Mouse (Mus musculus) urinary bladder, postnatal 36 days (tissue): ENCODE measurements around the gene Tspan15.

Source experiments
- DNase-seq, 2 experiments: peaks; one replicate each; pipeline ENCODE4 v3.0.0; 2022; ENCODE audit warnings: low spot score in 2 of 2, mixed read lengths in 1 of 2

Gene Tspan15

DNA sequence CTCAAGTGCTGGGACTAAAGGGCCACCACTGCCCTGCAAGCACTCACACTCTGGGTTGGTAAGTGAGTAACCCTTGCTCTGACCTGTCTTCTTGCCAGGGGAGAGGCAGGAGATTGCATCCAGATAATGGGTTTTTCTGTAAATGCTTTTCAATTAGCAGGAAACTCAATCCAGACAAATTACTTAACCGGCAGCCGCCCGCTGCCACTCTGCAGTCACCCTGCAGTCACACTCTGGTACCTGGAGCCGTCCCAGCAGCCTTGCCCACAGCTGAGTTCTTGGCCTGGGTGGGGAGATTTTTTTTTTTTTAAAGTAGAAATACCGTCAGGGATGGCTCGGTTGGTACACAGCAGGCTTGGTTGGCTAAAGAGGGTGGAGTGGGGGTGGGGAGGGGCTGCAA lies 2.9 kb downstream of the Tspan15 start:
- no peak for DNase-seq

DNA sequence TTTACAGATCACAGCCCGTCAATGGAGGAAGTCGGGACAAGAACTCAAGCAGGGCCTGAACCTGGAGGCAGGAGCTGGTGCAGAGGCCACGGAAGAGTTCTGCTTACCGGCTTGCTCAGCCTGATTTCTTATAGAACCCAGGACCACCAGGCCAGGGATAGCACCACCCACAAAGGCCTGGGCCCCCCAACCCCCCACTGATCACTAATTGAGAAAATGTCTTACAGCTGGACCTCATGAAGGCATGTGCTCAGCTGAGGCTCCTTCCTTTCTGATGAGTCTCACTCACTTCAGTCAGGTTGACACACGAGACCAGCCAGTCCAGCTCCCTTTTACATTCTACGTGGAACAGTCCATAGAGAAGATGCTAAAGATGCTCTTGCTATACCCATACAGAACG lies 5.2 kb downstream of the Tspan15 start:
- DNase-seq = no peak

DNA sequence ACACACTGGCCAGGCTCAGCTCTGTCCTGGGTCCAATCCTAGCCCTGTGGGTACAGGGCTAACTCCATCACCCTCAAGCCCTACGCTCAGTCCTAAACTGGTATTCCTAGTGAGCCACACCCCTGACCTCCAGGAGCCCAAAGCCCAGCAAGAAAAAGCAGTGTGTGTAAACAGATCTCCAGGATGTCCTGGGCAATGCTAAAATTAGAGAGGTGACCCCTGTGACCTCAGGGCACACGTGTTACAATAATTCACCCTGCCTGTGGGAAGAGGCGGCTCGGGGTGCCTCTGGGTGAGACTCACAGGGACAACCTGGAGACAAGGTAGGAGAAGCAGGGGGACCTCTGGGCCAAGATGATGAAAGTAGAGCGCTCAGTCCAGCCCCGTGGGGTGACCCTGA lies 6.8 kb downstream of the Tspan15 start:
- no peak for DNase-seq

DNA sequence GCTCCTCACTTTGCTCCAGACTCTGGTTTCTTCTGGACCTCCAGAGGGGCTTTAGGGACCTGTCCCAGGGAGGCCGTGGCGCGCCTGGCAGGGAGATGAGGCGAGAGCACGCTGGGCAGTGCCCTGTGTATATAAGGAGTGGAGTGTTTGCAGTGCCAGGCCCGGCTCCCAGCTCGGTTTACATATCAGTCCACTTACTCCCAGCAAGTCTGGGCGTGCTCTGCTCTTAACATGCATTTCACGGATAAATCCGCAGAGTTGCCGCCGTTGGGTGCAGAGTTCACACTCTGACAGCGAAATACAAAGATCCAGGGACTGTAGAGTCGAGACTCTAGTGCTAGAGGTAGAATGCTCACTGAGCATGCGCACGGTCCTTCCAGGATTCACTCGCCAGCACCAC lies 8.3 kb downstream of the Tspan15 start:
- DNase-seq = peak; percentile 59 to 67

GRCm38 (mm10) chr10:62221647-62222046 lies 9.4 kb downstream of the Tspan15 start:
- peak in 1 of 2 experiments; percentile 36 for DNase-seq

DNA sequence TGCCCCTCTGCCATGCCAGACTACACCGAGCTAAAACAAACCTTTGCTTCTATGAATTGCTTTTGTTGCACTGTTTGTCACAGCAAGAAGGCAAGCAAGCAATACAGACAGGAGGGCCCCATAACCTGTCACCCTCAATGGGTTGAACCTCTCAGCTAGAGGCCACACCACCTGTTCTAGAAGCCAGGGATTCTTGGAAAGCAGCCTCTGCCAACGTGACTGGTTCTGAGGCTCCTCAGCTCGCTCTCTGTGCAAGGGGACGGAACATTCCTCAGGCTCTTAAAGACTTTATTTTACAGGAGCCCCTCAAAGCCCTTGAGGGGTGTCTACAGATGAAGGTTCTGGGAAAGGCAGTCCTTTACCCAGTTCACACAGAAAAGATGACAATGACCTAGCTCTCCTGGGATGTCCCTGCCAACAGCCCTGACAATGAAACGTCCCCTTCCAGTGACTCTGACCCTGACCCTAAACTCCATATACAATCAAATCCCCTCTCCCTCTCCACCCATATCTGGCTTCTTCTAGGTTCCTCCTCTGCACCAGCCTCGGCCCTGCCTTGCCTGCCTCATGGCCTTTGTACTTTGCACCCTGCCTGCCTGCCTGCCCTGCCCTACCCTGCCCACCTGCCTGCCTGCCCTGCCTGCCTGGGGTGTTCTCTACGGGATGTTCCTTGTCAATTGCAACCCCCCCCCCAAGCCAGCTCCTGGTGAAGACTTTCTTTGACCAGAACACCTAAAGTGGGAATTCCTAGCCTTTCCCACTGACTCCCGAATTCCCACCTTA lies 10.1 kb downstream of the Tspan15 start:
- DNase-seq = no peak

- DNase-seq = no peak
Observed at GRCm38 (mm10) chr10:62218789-62219172, 12.3 kb downstream of the Tspan15 start.

DNA sequence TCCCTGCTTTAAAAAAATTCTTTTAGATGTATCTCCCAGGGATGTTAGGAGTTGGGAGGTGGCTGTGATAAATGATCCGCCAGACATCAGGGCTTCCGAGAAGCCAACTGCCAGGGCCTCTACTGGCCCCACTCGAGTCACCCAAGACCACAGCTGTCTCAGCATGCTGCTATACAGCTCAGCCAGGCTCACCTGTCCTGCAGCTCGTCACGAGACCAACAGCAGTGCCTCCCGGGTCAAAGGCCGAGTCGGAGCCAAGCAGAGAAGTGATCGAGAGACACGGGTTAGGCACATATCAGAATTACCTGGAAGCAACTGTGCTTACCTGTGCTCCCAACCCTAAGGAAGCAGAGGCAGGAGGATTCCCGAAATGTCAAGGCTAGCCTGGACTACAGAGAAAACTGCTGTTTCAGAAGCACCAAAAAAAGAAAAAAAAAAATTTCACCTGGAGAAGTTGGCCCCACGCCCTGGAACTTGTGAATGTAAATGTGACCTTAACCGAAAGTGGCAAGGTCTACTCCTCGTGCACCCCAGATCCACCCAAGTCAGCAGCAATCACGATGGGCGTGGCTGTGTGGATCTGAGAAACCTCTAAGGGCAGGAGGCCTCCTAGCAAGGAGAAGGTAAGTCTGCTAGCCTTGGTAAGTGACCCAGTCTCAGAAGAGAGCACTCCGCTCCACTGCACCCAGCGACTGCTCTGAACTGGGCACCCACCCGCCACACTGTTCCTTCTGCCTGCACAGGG lies 12.8 kb downstream of the Tspan15 start:
- no peak for DNase-seq

GRCm38 (mm10) chr10:62217196-62217595 lies 13.9 kb downstream of the Tspan15 start:
- DNase-seq = no peak

GRCm38 (mm10) chr10:62216595-62216994 lies 14.5 kb downstream of the Tspan15 start:
- DNase-seq = no peak

DNA sequence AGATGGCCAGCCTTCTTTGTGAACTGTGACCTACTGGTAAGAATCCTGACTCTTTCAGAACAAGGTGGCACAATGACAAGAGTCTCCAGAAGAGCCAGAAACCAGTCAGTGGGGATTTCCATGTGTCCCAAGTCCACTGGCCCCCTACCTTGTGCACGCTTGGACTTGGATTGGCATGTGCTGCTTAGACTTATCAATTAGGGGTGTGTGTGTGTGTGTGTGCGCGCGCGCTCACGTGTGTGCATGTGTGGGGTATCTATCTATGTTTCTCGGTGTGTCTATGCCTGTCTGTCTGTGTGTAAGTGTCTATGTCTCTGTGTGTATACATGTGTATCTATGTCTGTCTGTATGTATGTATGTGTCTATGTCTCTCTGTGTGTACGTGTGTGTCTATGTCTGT lies 15.4 kb downstream of the Tspan15 start:
- DNase-seq = no peak

DNA sequence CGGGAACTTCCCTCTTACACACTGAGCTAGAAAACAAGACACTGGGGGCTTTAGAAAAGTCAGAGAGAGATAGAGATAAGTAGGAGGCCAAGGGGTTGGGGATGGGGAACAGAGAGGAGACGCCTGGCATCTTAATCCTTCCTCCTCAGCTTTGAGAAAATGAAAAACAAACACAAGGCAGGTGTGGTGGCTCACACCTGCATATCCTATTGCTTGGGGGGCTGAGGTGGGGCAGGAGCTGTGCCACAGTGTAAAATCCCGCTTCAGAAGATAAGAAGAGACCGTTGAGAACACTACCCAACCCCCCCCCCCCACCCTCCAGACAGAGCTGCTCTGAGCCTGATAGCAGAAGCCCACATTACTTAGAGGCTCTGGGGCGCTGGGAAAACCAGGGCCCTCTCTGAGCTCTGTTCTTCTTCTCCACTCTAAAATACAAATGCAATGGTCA lies 15.9 kb downstream of the Tspan15 start:
- DNase-seq = no peak

DNA sequence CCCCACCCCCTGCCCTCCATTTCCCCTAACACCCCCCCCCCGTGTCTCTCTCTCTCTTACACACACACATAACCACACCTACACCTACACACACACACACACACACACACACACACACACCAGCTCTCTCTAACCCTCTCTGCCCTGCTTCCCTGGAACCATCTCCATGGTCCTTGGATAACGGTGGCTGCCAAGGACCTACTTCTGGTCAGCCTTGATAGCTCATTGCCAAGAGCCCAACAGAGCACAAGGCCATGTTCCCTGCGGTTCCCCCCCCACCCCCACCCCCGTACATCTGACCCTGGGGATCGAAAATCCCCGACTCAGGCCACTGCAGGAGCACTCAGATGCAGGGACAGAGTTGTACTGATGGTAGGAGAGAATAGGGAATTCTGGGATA lies 19.7 kb downstream of the Tspan15 start:
- no peak for DNase-seq

- DNase-seq = no peak
Observed at GRCm38 (mm10) chr10:62208241-62208896, 22.7 kb downstream of the Tspan15 start.

GRCm38 (mm10) chr10:62202574-62202973 lies 28.5 kb downstream of the Tspan15 start:
- DNase-seq = no peak

GRCm38 (mm10) chr10:62198891-62199290 lies 32.2 kb downstream of the Tspan15 start:
- no peak for DNase-seq

- DNase-seq = no peak
Observed at GRCm38 (mm10) chr10:62197403-62197802, 33.6 kb downstream of the Tspan15 start.

DNA sequence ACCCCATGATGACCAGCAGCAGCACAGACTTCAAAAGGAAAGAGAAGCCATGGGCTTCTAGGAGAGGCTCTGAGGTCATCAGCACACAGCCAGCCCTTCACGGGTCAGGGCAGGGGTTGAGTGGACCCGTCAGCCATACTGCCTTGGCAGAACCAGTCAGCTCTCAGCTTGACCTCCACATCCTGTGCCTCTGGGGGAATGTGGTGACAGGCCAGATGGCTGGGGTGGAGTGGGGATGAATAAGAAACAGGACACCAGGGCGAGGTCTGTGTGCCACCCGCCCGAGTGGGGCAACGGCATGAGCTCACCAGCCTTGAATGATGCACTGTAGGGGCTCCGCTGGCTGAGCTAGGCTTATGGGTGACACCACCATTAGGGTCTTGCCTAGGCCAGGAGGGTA lies 35.7 kb downstream of the Tspan15 start:
- no peak for DNase-seq

DNA sequence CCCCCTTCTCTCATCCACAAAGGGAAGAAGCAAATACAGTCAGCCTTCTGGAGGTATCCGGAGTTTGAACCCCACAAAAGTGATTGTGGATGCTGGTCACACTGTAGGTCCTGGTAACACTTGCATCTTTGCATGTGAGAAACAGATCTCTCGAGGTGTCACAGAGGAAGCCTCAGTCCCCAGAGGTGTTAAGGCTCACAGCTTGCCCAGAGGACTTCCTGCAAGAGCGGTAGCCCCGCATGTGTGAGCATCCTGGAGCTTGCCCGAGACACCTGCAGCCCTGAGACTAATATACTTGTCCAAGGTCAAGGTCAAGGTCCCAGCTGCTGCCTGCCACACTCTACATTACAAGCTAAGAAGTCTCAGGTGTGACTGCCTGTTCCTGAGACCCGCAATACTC lies 36.1 kb downstream of the Tspan15 start:
- no peak for DNase-seq

DNA sequence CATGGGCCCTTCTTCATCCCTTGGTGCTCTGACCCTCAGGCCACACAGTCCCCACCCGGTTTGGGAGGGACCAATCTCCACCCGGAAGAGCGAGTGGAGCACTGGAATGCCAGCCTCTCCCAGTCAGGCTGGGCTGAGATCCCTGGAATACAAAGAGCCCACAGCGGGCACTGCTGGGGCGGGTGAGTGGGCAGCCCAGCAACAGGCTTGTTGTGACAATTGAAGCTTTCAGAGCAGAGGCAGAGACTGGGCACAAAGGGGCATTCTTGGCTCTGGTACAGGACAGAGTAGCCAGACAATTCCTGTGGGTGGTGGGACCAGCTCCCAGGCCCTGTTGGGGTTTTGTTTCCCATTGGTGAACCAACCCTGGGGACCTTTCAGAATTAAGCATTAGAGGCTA lies 36.6 kb downstream of the Tspan15 start:
- DNase-seq = no peak

DNA sequence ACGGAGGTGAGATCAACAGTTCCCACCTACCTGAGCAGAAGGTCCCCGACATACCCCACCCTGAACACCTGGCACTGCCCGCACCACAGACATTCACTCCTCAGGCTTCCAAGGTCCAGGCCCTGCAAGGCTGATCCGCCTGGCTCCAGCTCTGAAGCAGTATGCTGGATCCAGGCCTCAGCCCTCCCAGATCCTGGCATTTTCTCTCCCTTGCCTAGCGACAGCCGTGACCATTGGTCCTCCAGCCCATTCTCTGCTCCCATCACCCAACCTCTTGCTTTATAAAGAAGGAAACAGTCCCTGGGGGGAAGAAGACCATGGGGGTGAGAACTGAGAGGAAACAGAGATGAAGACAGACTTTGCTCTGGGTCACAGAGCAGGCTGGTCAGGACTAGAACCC lies 37.0 kb downstream of the Tspan15 start:
- DNase-seq = no peak

- peak in 1 of 2 experiments; percentile 42 for DNase-seq
Observed at GRCm38 (mm10) chr10:62192701-62193157, 38.3 kb downstream of the Tspan15 start.

GRCm38 (mm10) chr10:62190821-62191220 lies 40.2 kb downstream of the Tspan15 start:
- no peak for DNase-seq
